Mouse (Mus musculus): ENCODE measurements around the gene Cpsf6. TPM values are rescaled to one million over a fixed set of nuclear protein-coding genes. Genes with fewer than 3 reads are reported as not detected.
"Not testable (repeated sequence)": the region's sequence is repeated elsewhere in the genome, so short reads cannot be mapped to it uniquely, and the experiment has no call there.

Cpsf6 gene
- polyA plus RNA-seq, 1 experiment from 2014 or later: 125 TPM

GRCm38 (mm10) chr10:117397106-117397625 is 17.4 kb upstream of the Cpsf6 start:
- H3K4me3 ChIP-seq (ENCODE audit: low read depth, low read length): no peak overlapping the region
- no peaks in the 10 kb centered on the region for H3K9me3 ChIP-seq (ENCODE audit: control insufficient read depth, low read length)
- H3K36me3 ChIP-seq (ENCODE audit: control insufficient read depth, insufficient read depth, low read length): no peaks in the 10 kb centered on the region
- no peak overlapping the region for H3K9ac ChIP-seq (ENCODE audit: low read depth, low read length)
- ATAC-seq (ENCODE audit: low read depth): no peak
- DNase-seq (ENCODE audit: low spot score): no peak
- no peaks in the 10 kb centered on the region for H3K27me3 ChIP-seq (replicated peaks; ENCODE audit: control insufficient read depth, insufficient read depth, low read length)
- H3K27ac ChIP-seq (replicated peaks; ENCODE audit: low read depth, low read length): no peak overlapping the region
- 68% methylated on average over 7 of the region's 10 CpGs for WGBS
- peak overlapping the region; percentile 43 for H3K4me2 ChIP-seq (ENCODE audit: low read depth, low read length)
- H3K4me1 ChIP-seq (ENCODE audit: control insufficient read depth, insufficient read depth, low read length): no peaks in the 10 kb centered on the region

GRCm38 (mm10) chr10:117396386-117397048 is 16.7 kb upstream of the Cpsf6 start:
- Histone ChIP-seq H3K4me1 (ENCODE audit: control insufficient read depth, insufficient read depth, low read length) (no peaks in the 10 kb centered on the region), H3K4me2 (ENCODE audit: low read depth, low read length) (peak overlapping the region; percentile 43), H3K27me3 (replicated peaks; ENCODE audit: control insufficient read depth, insufficient read depth, low read length) (no peaks in the 10 kb centered on the region), H3K9me3 (ENCODE audit: control insufficient read depth, low read length) (no peaks in the 10 kb centered on the region), H3K27ac (replicated peaks; ENCODE audit: low read depth, low read length) (no peak overlapping the region), H3K9ac (ENCODE audit: low read depth, low read length) (no peak overlapping the region), H3K4me3 (ENCODE audit: low read depth, low read length) (no peak overlapping the region), H3K36me3 (ENCODE audit: control insufficient read depth, insufficient read depth, low read length) (no peaks in the 10 kb centered on the region)
- ATAC-seq (ENCODE audit: low read depth) (no peak), DNase-seq (ENCODE audit: low spot score) (no peak)
- WGBS: 39% methylated on average over 18 of the region's 18 CpGs

- no peak overlapping the region for H3K4me2 ChIP-seq (ENCODE audit: low read depth, low read length)
- no peak overlapping the region for H3K27ac ChIP-seq (replicated peaks; ENCODE audit: low read depth, low read length)
- H3K9me3 ChIP-seq (ENCODE audit: control insufficient read depth, low read length): no peaks in the 10 kb centered on the region
- no peak overlapping the region for H3K4me3 ChIP-seq (ENCODE audit: low read depth, low read length)
- DNase-seq (ENCODE audit: low spot score) (no peak), ATAC-seq (ENCODE audit: low read depth) (no peak)
- no peaks in the 10 kb centered on the region for H3K36me3 ChIP-seq (ENCODE audit: control insufficient read depth, insufficient read depth, low read length)
- no peaks in the 10 kb centered on the region for H3K27me3 ChIP-seq (replicated peaks; ENCODE audit: control insufficient read depth, insufficient read depth, low read length)
- no peaks in the 10 kb centered on the region for H3K4me1 ChIP-seq (ENCODE audit: control insufficient read depth, insufficient read depth, low read length)
- 87% methylated on average over 2 of the region's 2 CpGs for WGBS
- no peak overlapping the region for H3K9ac ChIP-seq (ENCODE audit: low read depth, low read length)
Observed at GRCm38 (mm10) chr10:117395801-117396200, 16.0 kb upstream of the Cpsf6 start.

- no peak for DNase-seq (ENCODE audit: low spot score)
- no peaks in the 10 kb centered on the region for H3K4me1 ChIP-seq (ENCODE audit: control insufficient read depth, insufficient read depth, low read length)
- H3K9ac ChIP-seq (ENCODE audit: low read depth, low read length): no peak overlapping the region
- no peak overlapping the region for H3K4me2 ChIP-seq (ENCODE audit: low read depth, low read length)
- no peaks in the 10 kb centered on the region for H3K27me3 ChIP-seq (replicated peaks; ENCODE audit: control insufficient read depth, insufficient read depth, low read length)
- H3K36me3 ChIP-seq (ENCODE audit: control insufficient read depth, insufficient read depth, low read length): no peaks in the 10 kb centered on the region
- H3K9me3 ChIP-seq (ENCODE audit: control insufficient read depth, low read length): no peaks in the 10 kb centered on the region
- WGBS: 69% methylated on average over 3 of the region's 3 CpGs
- H3K4me3 ChIP-seq (ENCODE audit: low read depth, low read length): no peak overlapping the region
- no peak overlapping the region for H3K27ac ChIP-seq (replicated peaks; ENCODE audit: low read depth, low read length)
- ATAC-seq (ENCODE audit: low read depth): no peak
Observed at GRCm38 (mm10) chr10:117394738-117395550, 15.1 kb upstream of the Cpsf6 start.

- Histone ChIP-seq H3K4me1 (ENCODE audit: control insufficient read depth, insufficient read depth, low read length) (no peaks in the 10 kb centered on the region), H3K9ac (ENCODE audit: low read depth, low read length) (peak overlapping the region; percentile 67), H3K9me3 (ENCODE audit: control insufficient read depth, low read length) (no peaks in the 10 kb centered on the region), H3K36me3 (ENCODE audit: control insufficient read depth, insufficient read depth, low read length) (no peaks in the 10 kb centered on the region), H3K4me3 (ENCODE audit: low read depth, low read length) (peak overlapping the region; percentile 42), H3K27ac (replicated peaks; ENCODE audit: low read depth, low read length) (no peak overlapping the region; the same call in 1 of the 2 replicates), H3K27me3 (replicated peaks; ENCODE audit: control insufficient read depth, insufficient read depth, low read length) (no peaks in the 10 kb centered on the region), H3K4me2 (ENCODE audit: low read depth, low read length) (peak overlapping the region; percentile 79)
- ATAC-seq (ENCODE audit: low read depth): no peak
- DNase-seq (ENCODE audit: low spot score): no peak
- WGBS: 59% methylated on average over 11 of the region's 11 CpGs
Observed at GRCm38 (mm10) chr10:117393891-117394395, 14.1 kb upstream of the Cpsf6 start.

- Histone ChIP-seq H3K27me3 (replicated peaks; ENCODE audit: control insufficient read depth, insufficient read depth, low read length) (no peaks in the 10 kb centered on the region), H3K4me3 (ENCODE audit: low read depth, low read length) (peak overlapping the region; percentile 42), H3K4me1 (ENCODE audit: control insufficient read depth, insufficient read depth, low read length) (no peaks in the 10 kb centered on the region), H3K9me3 (ENCODE audit: control insufficient read depth, low read length) (no peaks in the 10 kb centered on the region), H3K27ac (replicated peaks; ENCODE audit: low read depth, low read length) (no peak overlapping the region; the same call in 1 of the 2 replicates), H3K4me2 (ENCODE audit: low read depth, low read length) (peak overlapping the region; percentile 79), H3K9ac (ENCODE audit: low read depth, low read length) (peak overlapping the region; percentile 67), H3K36me3 (ENCODE audit: control insufficient read depth, insufficient read depth, low read length) (no peaks in the 10 kb centered on the region)
- DNase-seq (ENCODE audit: low spot score) (peak; percentile 79), ATAC-seq (ENCODE audit: low read depth) (peak; percentile 77)
- 1% methylated on average over 20 of the region's 27 CpGs for WGBS
Observed at GRCm38 (mm10) chr10:117393196-117393890, 13.5 kb upstream of the Cpsf6 start.

GRCm38 (mm10) chr10:117392832-117393195 is 13.0 kb upstream of the Cpsf6 start:
- H3K36me3 ChIP-seq (ENCODE audit: control insufficient read depth, insufficient read depth, low read length): no peaks in the 10 kb centered on the region
- no peak overlapping the region for H3K27ac ChIP-seq (replicated peaks; ENCODE audit: low read depth, low read length)
- H3K4me3 ChIP-seq (ENCODE audit: low read depth, low read length): peak overlapping the region; percentile 42
- H3K27me3 ChIP-seq (replicated peaks; ENCODE audit: control insufficient read depth, insufficient read depth, low read length): no peaks in the 10 kb centered on the region
- no peak for ATAC-seq (ENCODE audit: low read depth)
- 8% methylated on average over 6 of the region's 6 CpGs for WGBS
- no peaks in the 10 kb centered on the region for H3K9me3 ChIP-seq (ENCODE audit: control insufficient read depth, low read length)
- DNase-seq (ENCODE audit: low spot score): peak; percentile 55
- H3K4me1 ChIP-seq (ENCODE audit: control insufficient read depth, insufficient read depth, low read length): no peaks in the 10 kb centered on the region
- H3K4me2 ChIP-seq (ENCODE audit: low read depth, low read length): peak overlapping the region; percentile 79
- H3K9ac ChIP-seq (ENCODE audit: low read depth, low read length): peak overlapping the region; percentile 67

GRCm38 (mm10) chr10:117392397-117392796 is 12.6 kb upstream of the Cpsf6 start:
- ATAC-seq (ENCODE audit: low read depth); H3K4me2 ChIP-seq (ENCODE audit: low read depth, low read length); H3K27ac ChIP-seq (replicated peaks; ENCODE audit: low read depth, low read length); H3K4me3 ChIP-seq (ENCODE audit: low read depth, low read length); H3K36me3 ChIP-seq (ENCODE audit: control insufficient read depth, insufficient read depth, low read length); H3K9ac ChIP-seq (ENCODE audit: low read depth, low read length); H3K9me3 ChIP-seq (ENCODE audit: control insufficient read depth, low read length); DNase-seq (ENCODE audit: low spot score); H3K27me3 ChIP-seq (replicated peaks; ENCODE audit: control insufficient read depth, insufficient read depth, low read length); H3K4me1 ChIP-seq (ENCODE audit: control insufficient read depth, insufficient read depth, low read length): not testable (repeated sequence)
- 83% methylated on average over 1 of the region's 1 CpGs for WGBS
